Mouse (Mus musculus) cortical plate, adult 2 months (tissue): ENCODE data around the gene Psmc6. TPM values are rescaled to one million over a fixed set of nuclear protein-coding genes. Genes with fewer than 3 reads are reported as not detected.

Source experiments
- H3K27ac ChIP-seq: fragments of 200-500 bp; 2 replicates; pipeline ENCODE4 v1.5.1; 2012; ENCODE audit warnings: low read length, control low read depth, inconsistent platforms; ENCODE audit not compliant: insufficient read depth
- H3K4me1 ChIP-seq: fragments of 200-500 bp; 2 replicates; pipeline ENCODE4 v1.6.1; 2011; ENCODE audit warnings: low read length; ENCODE audit not compliant: control insufficient read depth, insufficient read depth
- H3K4me3 ChIP-seq: fragments of 200-500 bp; 2 replicates; pipeline ENCODE4 v1.5.1; 2011; ENCODE audit warnings: mild to moderate bottlenecking, low read length, control low read depth; ENCODE audit not compliant: insufficient read depth
- CTCF ChIP-seq: fragments of 200-500 bp; IDR thresholded peaks from 2 replicates; pipeline ENCODE4 v1.5.1; 2011; ENCODE audit warnings: mild to moderate bottlenecking, control low read depth, low read length; ENCODE audit not compliant: insufficient read depth; ENCODE audit errors: extremely low read depth
- POLR2A ChIP-seq: fragments of 200-500 bp; IDR thresholded peaks from 2 replicates; pipeline ENCODE4 v1.6.1; 2011; ENCODE audit warnings: mild to moderate bottlenecking, low read length, control low read depth; ENCODE audit not compliant: insufficient read depth; ENCODE audit errors: extremely low read depth
- polyA plus RNA-seq: library from polyadenylated mRNA; depleted of rRNA; stranded (reverse); fragments of >200 nt; gene quantifications from 2 replicates; pipeline ENCODE4 v1.2.3, GENCODE M21; 2012

Gene Psmc6
- polyA plus RNA-seq, 1 experiment: 87.2 TPM

- no peaks in the 10 kb centered on the region; the same call in 1 of the 2 replicates for H3K4me1 ChIP-seq
- H3K4me3 ChIP-seq: no peak overlapping the region
- H3K27ac ChIP-seq: no peak overlapping the region
- TF ChIP-seq POLR2A (no peak), CTCF (no peak)
Measured at GRCm38 (mm10) chr14:45328072-45328713, 1.4 kb upstream of the Psmc6 start.

GRCm38 (mm10) chr14:45329018-45329588 lies 485 bp upstream of the Psmc6 start:
- no peak overlapping the region for H3K27ac ChIP-seq
- peak overlapping the region; percentile 84; the same call in 1 of the 2 replicates for H3K4me3 ChIP-seq
- peaks cover 1% of the 10 kb centered on the region; the same call in 1 of the 2 replicates for H3K4me1 ChIP-seq
- no peak for TF ChIP-seq CTCF
- TF ChIP-seq POLR2A: no peak

- H3K27ac ChIP-seq: no peak within 1 kb of the TSS
- no peak for TF ChIP-seq CTCF
- TF ChIP-seq POLR2A: peak; percentile 59; the same call in 1 of the 2 replicates
- H3K4me3 ChIP-seq: peak within 1 kb of the TSS; percentile 43
- peaks cover 2% of the 10 kb centered on the region; the same call in 1 of the 2 replicates for H3K4me1 ChIP-seq
Measured at GRCm38 (mm10) chr14:45350931-45351859, 21.6 kb downstream of the Psmc6 start, which contains the start of gene Styx. TSS of gene Styx (plus strand) at chr14:45351093.

GRCm38 (mm10) chr14:45364211-45365195 lies 34.9 kb downstream of the Psmc6 start:
- TF ChIP-seq CTCF (no peak), POLR2A (no peak)
- H3K4me1 ChIP-seq: no peaks in the 10 kb centered on the region
- no peak overlapping the region for H3K4me3 ChIP-seq
- no peak overlapping the region for H3K27ac ChIP-seq

DNA sequence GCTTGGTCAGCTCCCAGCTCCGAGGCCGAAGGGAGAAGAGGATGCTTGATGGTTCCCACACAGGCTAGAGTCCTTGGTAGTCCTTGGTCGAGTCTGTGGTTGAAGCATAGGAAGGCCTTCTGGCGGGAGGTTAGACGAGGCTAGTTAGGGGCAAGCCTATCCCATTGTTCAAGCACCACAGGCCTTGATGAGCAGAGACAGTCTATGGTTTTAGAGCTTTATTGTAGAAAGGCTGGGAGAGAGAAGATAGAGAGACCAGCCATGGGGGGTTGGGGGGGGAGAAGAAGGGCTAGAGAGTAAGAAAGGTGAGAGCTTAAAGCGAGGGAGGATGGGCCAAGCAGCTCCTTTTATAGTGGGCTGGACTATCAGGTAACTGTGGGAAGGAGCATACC lies 35.6 kb downstream of the Psmc6 start:
- TF ChIP-seq CTCF: no peak
- no peak for TF ChIP-seq POLR2A
- no peak overlapping the region for H3K4me3 ChIP-seq
- no peak overlapping the region for H3K27ac ChIP-seq

DNA sequence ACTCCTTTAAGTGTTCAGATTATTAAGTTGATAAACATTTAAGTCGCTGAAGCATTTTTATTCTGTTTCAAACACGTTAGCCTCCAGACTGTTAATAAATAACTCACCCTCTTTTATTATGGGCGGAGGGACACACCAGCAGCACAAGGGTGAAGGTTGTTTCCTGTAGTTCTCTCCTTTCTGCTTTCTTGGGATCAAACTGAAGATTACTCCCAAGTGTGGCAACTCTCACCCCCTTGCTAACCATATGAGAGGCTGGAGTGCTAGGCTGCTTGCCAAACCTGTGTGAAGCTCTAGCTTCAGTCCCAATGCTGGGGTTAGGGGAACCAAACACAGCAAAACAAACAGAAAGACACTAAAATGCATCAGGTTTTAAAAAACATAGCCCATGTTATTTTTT lies 49.2 kb downstream of the Psmc6 start:
- Histone ChIP-seq H3K27ac (no peak overlapping the region), H3K4me1 (no peaks in the 10 kb centered on the region), H3K4me3 (no peak overlapping the region)
- no peak for TF ChIP-seq CTCF
- no peak for TF ChIP-seq POLR2A

More for the DNA sequence above, 35.6 kb downstream of the Psmc6 start:
- H3K4me1 ChIP-seq: no peaks in the 10 kb centered on the region

- H3K4me3 ChIP-seq: no peak overlapping the region
- no peak for TF ChIP-seq CTCF
- TF ChIP-seq POLR2A: no peak
- H3K27ac ChIP-seq: no peak overlapping the region
- no peaks in the 10 kb centered on the region for H3K4me1 ChIP-seq
Measured at GRCm38 (mm10) chr14:45380756-45381155, 51.2 kb downstream of the Psmc6 start.

DNA sequence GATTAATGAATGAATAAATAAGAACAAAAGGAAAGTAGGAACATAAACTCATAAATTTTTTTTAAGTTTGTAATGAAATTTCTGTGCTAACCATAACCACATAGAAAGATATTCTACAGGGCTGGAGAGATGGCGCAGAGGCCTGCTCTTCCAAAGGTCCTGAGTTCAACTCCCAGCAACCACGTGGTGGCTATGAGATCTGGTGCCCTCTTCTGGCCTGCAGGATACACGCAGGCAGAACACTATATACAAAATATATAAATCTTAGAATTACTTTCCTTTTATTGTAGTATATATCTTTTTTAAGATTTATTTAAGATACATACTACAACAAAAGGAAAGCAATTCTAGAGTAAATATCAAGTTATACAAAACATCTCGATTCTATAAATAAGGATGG lies 53.3 kb downstream of the Psmc6 start:
- H3K4me3 ChIP-seq: no peak overlapping the region
- H3K4me1 ChIP-seq: no peaks in the 10 kb centered on the region; the same call in 1 of the 2 replicates
- no peak overlapping the region for H3K27ac ChIP-seq
- TF ChIP-seq POLR2A (no peak), CTCF (peak; percentile 19; the same call in 1 of the 2 replicates)
